Mouse (Mus musculus) intestine, embryonic 15.5 days (tissue): ENCODE data around the gene Fads3. TPM values are rescaled to one million over a fixed set of nuclear protein-coding genes. Genes with fewer than 3 reads are reported as not detected.

ENCODE experiments used
- ATAC-seq: fragments of 200-750 bp; cut with Nextera tagmentation; 2 replicates; pipeline ENCODE4 v1.8.0; 2017; ENCODE audit warnings: moderate TSS enrichment, moderate library complexity
- H3K27ac ChIP-seq: fragments of 300-500 bp; sonication (generic); 2 replicates; pipeline ENCODE4 v1.5.1; 2015; ENCODE audit warnings: mild to moderate bottlenecking, inconsistent platforms
- H3K27me3 ChIP-seq: fragments of 300-500 bp; sonication (generic); replicated peaks from 2 replicates; pipeline ENCODE4 v1.6.1; 2015; ENCODE audit warnings: inconsistent platforms
- H3K36me3 ChIP-seq: fragments of 300-500 bp; sonication (generic); 2 replicates; pipeline ENCODE4 v1.6.1; 2015; ENCODE audit warnings: inconsistent platforms
- H3K4me1 ChIP-seq: fragments of 300-500 bp; sonication (generic); replicated peaks from 2 replicates; pipeline ENCODE4 v1.6.1; 2015; ENCODE audit warnings: inconsistent platforms
- H3K4me2 ChIP-seq: fragments of 300-500 bp; sonication (generic); replicated peaks from 2 replicates; pipeline ENCODE4 v1.6.1; 2015; ENCODE audit warnings: mild to moderate bottlenecking, inconsistent platforms
- H3K4me3 ChIP-seq: fragments of 300-500 bp; sonication (generic); replicated peaks from 2 replicates; pipeline ENCODE4 v1.5.1; 2015; ENCODE audit warnings: inconsistent platforms
- H3K9ac ChIP-seq: fragments of 300-500 bp; sonication (generic); 2 replicates; pipeline ENCODE4 v1.6.1; 2015; ENCODE audit warnings: inconsistent platforms
- H3K9me3 ChIP-seq: fragments of 300-500 bp; sonication (generic); 2 replicates; pipeline ENCODE4 v1.6.1; 2016; ENCODE audit warnings: inconsistent platforms
- WGBS: fragments of 180-500 bp; shearing (Covaris S2); methylation state at CpG from one replicate; pipeline ENCODE4 v1.1.7; 2015; 5-methylcytosine and 5-hydroxymethylcytosine counted together
- polyA plus RNA-seq: library from polyadenylated mRNA; unstranded; fragments of >200 nt; fragmentation: Nextera tagmentation; extraction: Ambion mirVana; gene quantifications from 2 replicates; pipeline ENCODE4 v1.2.1, GENCODE M21; 2015

Fads3 gene
- polyA plus RNA-seq, 1 experiment from 2014 or later, result 15.1 TPM

DNA sequence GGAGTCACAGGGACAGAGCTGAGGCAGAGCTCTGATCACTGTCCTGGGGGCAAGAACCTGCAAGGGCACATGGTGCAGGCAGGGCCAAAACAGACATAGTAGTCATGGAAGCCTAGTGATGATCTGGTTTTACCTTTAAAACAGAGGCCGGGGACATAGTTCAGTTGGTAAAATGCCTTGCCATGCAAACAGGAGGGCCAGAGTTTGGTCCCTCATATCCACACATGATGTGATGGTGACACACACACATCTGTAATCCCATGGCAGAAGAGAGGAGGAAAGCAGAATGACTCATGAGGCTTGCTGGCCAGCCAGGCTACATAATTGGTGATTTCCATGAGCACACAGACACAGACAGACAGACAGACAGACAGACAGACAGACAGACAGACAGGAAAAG lies 66.8 kb downstream of the Fads3 start:
- H3K36me3 ChIP-seq, result no peaks in the 10 kb centered on the region
- 88% methylated on average over 1 of the region's 1 CpGs for WGBS
- ATAC-seq, result no peak

DNA sequence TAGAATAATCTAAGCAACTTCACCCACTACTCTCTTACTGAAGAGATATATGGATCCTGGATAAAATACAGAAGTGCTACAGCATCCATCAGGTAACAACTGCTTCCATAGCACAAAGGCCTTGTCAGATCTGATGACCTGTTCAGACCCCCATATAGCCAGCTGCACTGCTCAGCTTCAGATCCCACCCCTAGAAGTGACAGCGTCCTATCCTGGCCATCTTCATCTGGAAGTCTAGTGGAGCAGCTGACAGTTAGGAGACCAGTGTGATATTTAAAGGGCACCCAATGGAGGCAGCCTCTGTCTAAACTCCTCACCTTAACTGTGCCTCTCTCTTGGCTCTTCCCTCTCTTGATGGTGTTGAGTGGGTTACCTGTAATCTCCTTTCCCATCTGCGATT lies 67.3 kb downstream of the Fads3 start:
- H3K4me1 ChIP-seq, result no peaks in the 10 kb centered on the region
- no peak overlapping the region for H3K4me3 ChIP-seq
- H3K36me3 ChIP-seq, result no peaks in the 10 kb centered on the region
- WGBS, result 89% methylated on average over 2 of the region's 2 CpGs
- no peak overlapping the region for H3K4me2 ChIP-seq
- H3K9me3 ChIP-seq, result no peaks in the 10 kb centered on the region
- no peaks in the 10 kb centered on the region for H3K27me3 ChIP-seq
- H3K27ac ChIP-seq, result no peak overlapping the region
- no peak overlapping the region for H3K9ac ChIP-seq
- no peak for ATAC-seq

More for the DNA sequence above, 66.8 kb downstream of the Fads3 start:
- Histone ChIP-seq H3K4me1 (no peaks in the 10 kb centered on the region), H3K4me3 (no peak overlapping the region), H3K4me2 (no peak overlapping the region), H3K27me3 (no peaks in the 10 kb centered on the region), H3K9ac (no peak overlapping the region), H3K27ac (no peak overlapping the region), H3K9me3 (no peaks in the 10 kb centered on the region)

Other genes with a start within 250 kb of the Fads3 start
- not detected in 2 replicates for gene Scgb2a2, start 194.0 kb upstream of the Fads3 start, polyA plus RNA-seq
- 87.6 and 88.9 TPM in 2 replicates for gene Incenp, start 142.0 kb upstream of the Fads3 start, polyA plus RNA-seq
- gene Fth1, start 61.0 kb upstream of the Fads3 start, polyA plus RNA-seq, result 1,893 and 1,941 TPM in 2 replicates
- gene Best1, start 39.9 kb upstream of the Fads3 start, polyA plus RNA-seq, result 0.50 and 0.58 TPM in 2 replicates
- gene Rab3il1, start 39.9 kb upstream of the Fads3 start, polyA plus RNA-seq, result 34.7 and 35.0 TPM in 2 replicates
- gene Fads2, start 60.2 kb downstream of the Fads3 start, polyA plus RNA-seq, result 194 and 205 TPM in 2 replicates
- 145 and 146 TPM in 2 replicates for gene Fads1, start 141.3 kb downstream of the Fads3 start, polyA plus RNA-seq
- gene Tmem258, start 162.4 kb downstream of the Fads3 start, polyA plus RNA-seq, result 470 and 520 TPM in 2 replicates
- 92.2 and 97.4 TPM in 2 replicates for gene Fen1, start 162.6 kb downstream of the Fads3 start, polyA plus RNA-seq
- gene Myrf, start 199.2 kb downstream of the Fads3 start, polyA plus RNA-seq, result 12.0 and 14.4 TPM in 2 replicates